Mouse (Mus musculus) cerebellum, adult 2 months (tissue): ENCODE results near the gene Abhd4.

Experiments
- CTCF ChIP-seq: fragments of 200-500 bp; IDR thresholded peaks from 2 replicates; pipeline ENCODE4 v1.5.1; 2011; ENCODE audit warnings: low read depth, mild to moderate bottlenecking, control low read depth, low read length, moderate library complexity, borderline replicate concordance; ENCODE audit not compliant: insufficient read depth
- POLR2A ChIP-seq: fragments of 200-500 bp; IDR thresholded peaks from 2 replicates; pipeline ENCODE4 v1.6.1; 2011; ENCODE audit warnings: low read length, control low read depth, borderline replicate concordance; ENCODE audit not compliant: insufficient read depth

- TF ChIP-seq POLR2A (no peak), CTCF (no peak)
These were observed 11.1 kb downstream of the Abhd4 start for GRCm38 (mm10) chr14:54265093-54265492.
